Comparison of ENCODE assay signal across 10 mouse cellular contexts in the genomic region with DNA sequence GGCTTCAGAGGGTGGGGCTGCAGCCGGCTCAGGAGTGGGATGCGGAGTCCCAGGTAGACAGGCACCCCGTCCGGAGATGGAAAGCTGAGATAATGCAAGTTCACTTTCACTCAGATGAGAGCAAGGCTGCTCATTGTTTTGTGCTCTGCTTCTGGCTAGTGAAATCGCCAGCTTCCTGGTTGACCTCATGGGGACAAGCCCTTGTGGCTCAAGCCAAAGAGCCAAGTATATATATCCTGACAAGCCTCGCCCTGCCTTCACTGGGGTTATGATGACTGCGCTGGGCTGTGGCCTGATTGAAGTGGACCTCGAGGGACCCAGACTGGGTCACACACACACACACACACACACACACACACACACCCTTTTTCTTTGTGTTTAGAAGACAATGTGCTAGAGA. TPM values are rescaled to one million over a fixed set of nuclear protein-coding genes. Genes with fewer than 3 reads are reported as not detected.
DNase-seq lines count a peak whose midpoint lies in the region; TF ChIP-seq lines count a peak whose summit lies in the region.
"Had no signal": no experiment of that assay in that cellular context is flagged by ENCODE, and none has a peak within 500 bp of the region (broad histone marks: within the 10 kb centered on the region; RNA-seq: fewer than 3 reads in every experiment).

No protein-coding gene starts in this region.

- TF ChIP-seq CTCF in left cerebral cortex, adult 2 months (IDR thresholded peaks at IDR 0.05), result no peak

- no peak for DNase-seq in left cerebral cortex, adult 2 months (ENCODE audit: extremely low spot score in 1 of 2, low spot score in 2 of 2)
- DNase-seq in left cerebral cortex, adult 11 months (ENCODE audit: low spot score), result no peak
- peak; percentile 58 for DNase-seq in gastrocnemius, postnatal 25 days
- peak; percentile 70 for DNase-seq in lung, postnatal 10 days
- DNase-seq in spleen, postnatal 4 days (ENCODE audit: low spot score in 2 of 2), result no peak
- DNase-seq in cerebellum, adult 8-10 months, result no peak
- DNase-seq: cerebellum, adult 18-20 months; kidney, adult 18-20 months had no signal

- intact Hi-C loops in left cerebral cortex, adult 2 months (cut with DNase I), result no loop called here

- peaks cover 62% of the 10 kb centered on the region for H3K4me1 ChIP-seq in brown adipose tissue, adult 24 weeks (ENCODE audit: control insufficient read depth, insufficient read depth, insufficient read length, low read length)

- peak overlapping the region; percentile 53 for H3K27ac ChIP-seq in left cerebral cortex, adult 2 months
- H3K27ac ChIP-seq in brown adipose tissue, adult 24 weeks (replicated peaks; ENCODE audit: low read depth, low read length), result peak overlapping the region; percentile 74

- no peak overlapping the region for H3K4me3 ChIP-seq in left cerebral cortex, adult 2 months
- no peak overlapping the region for H3K4me3 ChIP-seq in brown adipose tissue, adult 24 weeks (ENCODE audit: insufficient read depth, low read depth, low read length)
- H3K4me3 ChIP-seq: megakaryocyte, embryonic 14.5 days had no signal

RNA-seq across cellular contexts. Expression of a gene that starts 31.2 kb away (rescaled TPM):
- total RNA-seq in left cerebral cortex, adult 2 months (2021), result 100 to 1,000 TPM; 127 to 147 TPM
- 33.0 and 38.9 TPM in 2 replicates for polyA plus RNA-seq in brown adipose tissue, adult 24 weeks (2012; ENCODE audit: insufficient read depth, insufficient read length, missing spikeins)
- 10 to 100 TPM; 52.1 to 57.8 TPM for total RNA-seq in gastrocnemius, postnatal 25 days (2021)

Comparison
In these comparisons a context has a peak if more than half of its experiments do, and no peak if none do; other contexts are left out.
1. DNase-seq: peak in gastrocnemius, postnatal 25 days (single experiment) and lung, postnatal 10 days (single experiment); none in left cerebral cortex, adult 2 months (0 of 2), left cerebral cortex, adult 11 months (single experiment), spleen, postnatal 4 days (0 of 2) and cerebellum, adult 8-10 months (single experiment).